Mouse (Mus musculus): ENCODE measurements around the gene Lclat1. TPM values are rescaled to one million over a fixed set of nuclear protein-coding genes. Genes with fewer than 3 reads are reported as not detected.
"Not testable (repeated sequence)": the region's sequence is repeated elsewhere in the genome, so short reads cannot be mapped to it uniquely, and the experiment has no call there.

Gene Lclat1
- polyA plus RNA-seq, 1 experiment = 16.2 TPM

- DNase-seq (ENCODE audit: low read depth) = no peak
- TF ChIP-seq CTCF (IDR thresholded peaks at IDR 0.05; ENCODE audit: borderline replicate concordance, extremely low read depth, insufficient read depth, insufficient read length) (no peak), POLR2A (IDR thresholded peaks at IDR 0.05; ENCODE audit: borderline replicate concordance, extremely low read depth, insufficient read depth, insufficient read length, poor library complexity, severe bottlenecking) (no peak)
These were observed 37.6 kb downstream of the Lclat1 start for GRCm38 (mm10) chr17:73145426-73145825.

GRCm38 (mm10) chr17:73148607-73149006 is 40.8 kb downstream of the Lclat1 start:
- DNase-seq (ENCODE audit: low read depth) = no peak
- TF ChIP-seq POLR2A (IDR thresholded peaks at IDR 0.05; ENCODE audit: borderline replicate concordance, extremely low read depth, insufficient read depth, insufficient read length, poor library complexity, severe bottlenecking) (no peak), CTCF (IDR thresholded peaks at IDR 0.05; ENCODE audit: borderline replicate concordance, extremely low read depth, insufficient read depth, insufficient read length) (no peak)

GRCm38 (mm10) chr17:73152790-73153525 is 45.2 kb downstream of the Lclat1 start:
- not testable (repeated sequence) for DNase-seq (ENCODE audit: low read depth)

- no peak for TF ChIP-seq POLR2A (IDR thresholded peaks at IDR 0.05; ENCODE audit: borderline replicate concordance, extremely low read depth, insufficient read depth, insufficient read length, poor library complexity, severe bottlenecking)
- TF ChIP-seq CTCF (IDR thresholded peaks at IDR 0.05; ENCODE audit: borderline replicate concordance, extremely low read depth, insufficient read depth, insufficient read length) = no peak
- no peak for DNase-seq (ENCODE audit: low read depth)
These were observed 45.9 kb downstream of the Lclat1 start for GRCm38 (mm10) chr17:73153672-73154071.

- TF ChIP-seq POLR2A (IDR thresholded peaks at IDR 0.05; ENCODE audit: borderline replicate concordance, extremely low read depth, insufficient read depth, insufficient read length, poor library complexity, severe bottlenecking) (no peak), CTCF (IDR thresholded peaks at IDR 0.05; ENCODE audit: borderline replicate concordance, extremely low read depth, insufficient read depth, insufficient read length) (no peak)
These were observed 48.8 kb downstream of the Lclat1 start for GRCm38 (mm10) chr17:73156606-73157005.

GRCm38 (mm10) chr17:73161795-73162194 is 54.0 kb downstream of the Lclat1 start:
- no peak for TF ChIP-seq CTCF (IDR thresholded peaks at IDR 0.05; ENCODE audit: borderline replicate concordance, extremely low read depth, insufficient read depth, insufficient read length)
- no peak for TF ChIP-seq POLR2A (IDR thresholded peaks at IDR 0.05; ENCODE audit: borderline replicate concordance, extremely low read depth, insufficient read depth, insufficient read length, poor library complexity, severe bottlenecking)
- no peak for DNase-seq (ENCODE audit: low read depth)

More at GRCm38 (mm10) chr17:73156606-73157005, 48.8 kb downstream of the Lclat1 start:
- DNase-seq (ENCODE audit: low read depth) = no peak

GRCm38 (mm10) chr17:73162445-73163208 is 54.8 kb downstream of the Lclat1 start:
- no peak for TF ChIP-seq POLR2A (IDR thresholded peaks at IDR 0.05; ENCODE audit: borderline replicate concordance, extremely low read depth, insufficient read depth, insufficient read length, poor library complexity, severe bottlenecking)
- TF ChIP-seq CTCF (IDR thresholded peaks at IDR 0.05; ENCODE audit: borderline replicate concordance, extremely low read depth, insufficient read depth, insufficient read length) = no peak
- peak; percentile 9 for DNase-seq (ENCODE audit: low read depth)

- no peak for TF ChIP-seq CTCF (IDR thresholded peaks at IDR 0.05; ENCODE audit: borderline replicate concordance, extremely low read depth, insufficient read depth, insufficient read length)
- TF ChIP-seq POLR2A (IDR thresholded peaks at IDR 0.05; ENCODE audit: borderline replicate concordance, extremely low read depth, insufficient read depth, insufficient read length, poor library complexity, severe bottlenecking) = no peak
- DNase-seq (ENCODE audit: low read depth) = no peak
These were observed 55.8 kb downstream of the Lclat1 start for GRCm38 (mm10) chr17:73163597-73163996.

- no peak for TF ChIP-seq CTCF (IDR thresholded peaks at IDR 0.05; ENCODE audit: borderline replicate concordance, extremely low read depth, insufficient read depth, insufficient read length)
- TF ChIP-seq POLR2A (IDR thresholded peaks at IDR 0.05; ENCODE audit: borderline replicate concordance, extremely low read depth, insufficient read depth, insufficient read length, poor library complexity, severe bottlenecking) = no peak
- DNase-seq (ENCODE audit: low read depth) = no peak
These were observed 56.3 kb downstream of the Lclat1 start for GRCm38 (mm10) chr17:73164121-73164520.

- TF ChIP-seq CTCF (IDR thresholded peaks at IDR 0.05; ENCODE audit: borderline replicate concordance, extremely low read depth, insufficient read depth, insufficient read length) = no peak
- TF ChIP-seq POLR2A (IDR thresholded peaks at IDR 0.05; ENCODE audit: borderline replicate concordance, extremely low read depth, insufficient read depth, insufficient read length, poor library complexity, severe bottlenecking) = no peak
- no peak for DNase-seq (ENCODE audit: low read depth)
These were observed 61.7 kb downstream of the Lclat1 start for GRCm38 (mm10) chr17:73169461-73169860.

- TF ChIP-seq POLR2A (IDR thresholded peaks at IDR 0.05; ENCODE audit: borderline replicate concordance, extremely low read depth, insufficient read depth, insufficient read length, poor library complexity, severe bottlenecking) (no peak), CTCF (IDR thresholded peaks at IDR 0.05; ENCODE audit: borderline replicate concordance, extremely low read depth, insufficient read depth, insufficient read length) (no peak)
- DNase-seq (ENCODE audit: low read depth) = no peak
These were observed 62.4 kb downstream of the Lclat1 start for GRCm38 (mm10) chr17:73170141-73170540.
